Mouse (Mus musculus): ENCODE measurements around the gene Ctc1.

The Ctc1 gene

GRCm38 (mm10) chr11:69048151-69048550, 32.4 kb downstream of the Ctc1 start:
- in situ Hi-C loops (cut with MboI, MseI): no loop called here

- in situ Hi-C loops (cut with MboI, MseI): no loop called here
These were observed 35.0 kb downstream of the Ctc1 start for GRCm38 (mm10) chr11:69050748-69051147.

GRCm38 (mm10) chr11:69051771-69052170, 36.1 kb downstream of the Ctc1 start:
- in situ Hi-C loops (cut with MboI, MseI): no loop called here

GRCm38 (mm10) chr11:69052824-69053421, 37.2 kb downstream of the Ctc1 start:
- in situ Hi-C loops (cut with MboI, MseI): no loop called here

- in situ Hi-C loops (cut with MboI, MseI): no loop called here
These were observed 38.1 kb downstream of the Ctc1 start for GRCm38 (mm10) chr11:69053848-69054247.

- in situ Hi-C loops (cut with MboI, MseI): no loop called here
These were observed 42.6 kb downstream of the Ctc1 start for GRCm38 (mm10) chr11:69058265-69058664.

- in situ Hi-C loops (cut with MboI, MseI): no loop called here
These were observed 43.1 kb downstream of the Ctc1 start for GRCm38 (mm10) chr11:69058729-69059356.

GRCm38 (mm10) chr11:69059357-69059974, 43.8 kb downstream of the Ctc1 start, which contains the start of gene Borcs6:
TSS of gene Borcs6 (plus strand) at chr11:69059717.
- in situ Hi-C loops (cut with MboI, MseI): no loop called here

GRCm38 (mm10) chr11:69059975-69060411, 44.3 kb downstream of the Ctc1 start:
- in situ Hi-C loops (cut with MboI, MseI): loop anchor here (5.0 kb wide), 1 partner anchor 62 kb away; the partner anchor contains the start of genes 9130213A22Rik and Hes7

GRCm38 (mm10) chr11:69060448-69061254, 44.9 kb downstream of the Ctc1 start:
- in situ Hi-C loops (cut with MboI, MseI): loop anchor here (5.0 kb wide), 1 partner anchor 62 kb away; the partner anchor contains the start of genes 9130213A22Rik and Hes7

- in situ Hi-C loops (cut with MboI, MseI): loop anchor here (5.0 kb wide), 1 partner anchor 61 kb away; the partner anchor contains the start of genes 9130213A22Rik and Hes7
These were observed 45.7 kb downstream of the Ctc1 start for GRCm38 (mm10) chr11:69061255-69061912.

GRCm38 (mm10) chr11:69062194-69062760, 46.6 kb downstream of the Ctc1 start:
- in situ Hi-C loops (cut with MboI, MseI): loop anchor here (5.0 kb wide), 1 partner anchor 60 kb away; the partner anchor contains the start of genes 9130213A22Rik and Hes7

GRCm38 (mm10) chr11:69062761-69063224, 47.1 kb downstream of the Ctc1 start:
- in situ Hi-C loops (cut with MboI, MseI): loop anchor here (5.0 kb wide), 1 partner anchor 60 kb away; the partner anchor contains the start of genes 9130213A22Rik and Hes7

- in situ Hi-C loops (cut with MboI, MseI): loop anchor here (5.0 kb wide), 1 partner anchor 59 kb away; the partner anchor contains the start of genes 9130213A22Rik and Hes7
These were observed 47.9 kb downstream of the Ctc1 start for GRCm38 (mm10) chr11:69063413-69064201.

GRCm38 (mm10) chr11:69064259-69065133, 48.8 kb downstream of the Ctc1 start:
- in situ Hi-C loops (cut with MboI, MseI): loop anchor here (5.0 kb wide), 1 partner anchor 58 kb away; the partner anchor contains the start of genes 9130213A22Rik and Hes7

- in situ Hi-C loops (cut with MboI, MseI): no loop called here
These were observed 49.7 kb downstream of the Ctc1 start for GRCm38 (mm10) chr11:69065394-69065925.

GRCm38 (mm10) chr11:69066163-69066861, 50.6 kb downstream of the Ctc1 start:
- in situ Hi-C loops (cut with MboI, MseI): no loop called here

- in situ Hi-C loops (cut with MboI, MseI): no loop called here
These were observed 51.2 kb downstream of the Ctc1 start for GRCm38 (mm10) chr11:69066956-69067355.
